Mouse (Mus musculus) CH12.LX (cell line): ENCODE results near the gene Epb41l2. TPM values are rescaled to one million over a fixed set of nuclear protein-coding genes. Genes with fewer than 3 reads are reported as not detected.

Source experiments
- DNase-seq: peaks from one replicate; pipeline ENCODE4 v3.0.0-alpha.2; 2013; ENCODE audit errors: extremely low read depth
- H3K27ac ChIP-seq: 2 replicates; pipeline ENCODE4 v1.5.1; 2012; ENCODE audit warnings: low read depth, mild to moderate bottlenecking, control low read depth, moderate library complexity; ENCODE audit not compliant: insufficient read depth
- H3K27me3 ChIP-seq: replicated peaks from 2 replicates; pipeline ENCODE3; 2012; ENCODE audit warnings: inconsistent platforms
- H3K36me3 ChIP-seq, 2 experiments: replicated peaks in 1 of 2; 2 replicates each; pipeline versions ENCODE3 to v1.6.1; 2012; ENCODE audit warnings: inconsistent platforms in 1 of 2, low read length in 1 of 2, mild to moderate bottlenecking in 1 of 2, mixed read lengths in 1 of 2, moderate library complexity in 1 of 2; ENCODE audit not compliant: control insufficient read depth in 1 of 2, insufficient read depth in 1 of 2
- H3K4me1 ChIP-seq, 2 experiments: 2 replicates each; pipeline ENCODE4 v1.6.1; 2012; ENCODE audit warnings: inconsistent platforms in 1 of 2, moderate library complexity in 1 of 2; ENCODE audit not compliant: insufficient read depth in 2 of 2, control insufficient read depth in 1 of 2
- H3K4me2 ChIP-seq: 2 replicates; pipeline ENCODE4 v1.6.1; 2012; ENCODE audit warnings: low read depth, mild to moderate bottlenecking, control low read depth; ENCODE audit not compliant: poor library complexity, insufficient read depth, severe bottlenecking
- H3K4me3 ChIP-seq, 3 experiments: fragments of 150-350 bp in 1 of 3; sonication (generic) in 1 of 3; replicated peaks in 1 of 3; 2 replicates each; pipeline versions ENCODE3 to v1.5.1; 2011 to 2012; ENCODE audit warnings: low read depth in 2 of 3, low read length in 2 of 3, mild to moderate bottlenecking in 2 of 3, moderate library complexity in 2 of 3, control low read depth in 1 of 3, improper control_type of control experiment in 1 of 3, inconsistent platforms in 1 of 3, mixed read lengths in 1 of 3; ENCODE audit not compliant: poor library complexity in 1 of 3
- H3K79me2 ChIP-seq: replicated peaks from 2 replicates; pipeline ENCODE4 v1.6.1; 2012; ENCODE audit warnings: mild to moderate bottlenecking, moderate library complexity; ENCODE audit not compliant: control insufficient read depth, poor library complexity, insufficient read depth, severe bottlenecking; ENCODE audit errors: extremely low read depth
- H3K9ac ChIP-seq: 2 replicates; pipeline ENCODE4 v1.6.1; 2012; ENCODE audit warnings: low read depth, mild to moderate bottlenecking, control low read depth, moderate library complexity; ENCODE audit not compliant: insufficient read depth
- H3K9me3 ChIP-seq: replicated peaks from 2 replicates; pipeline ENCODE3; 2012; ENCODE audit warnings: low read length, inconsistent platforms, mixed read lengths
- CTCF ChIP-seq, 2 experiments: IDR thresholded peaks in 1 of 2; conservative IDR thresholded peaks in 1 of 2; 2 replicates each; pipeline ENCODE4 v1.5.1; 2011 to 2012; ENCODE audit warnings: low read depth in 2 of 2, low read length in 2 of 2, improper control_type of control experiment in 1 of 2, inconsistent platforms in 1 of 2, mild to moderate bottlenecking in 1 of 2, moderate library complexity in 1 of 2
- ELF1 ChIP-seq: IDR thresholded peaks from 2 replicates; pipeline ENCODE4 v1.6.1; 2014; ENCODE audit warnings: low read depth, mild to moderate bottlenecking, inconsistent platforms, low read length, improper control_type of control experiment
- EP300 ChIP-seq: IDR thresholded peaks from 2 replicates; pipeline ENCODE4 v1.6.1; 2011; ENCODE audit warnings: low read length, improper control_type of control experiment
- GABPA ChIP-seq: IDR thresholded peaks from 2 replicates; pipeline ENCODE4 v1.6.1; 2012; ENCODE audit warnings: low read depth, low read length, improper control_type of control experiment, inconsistent platforms; ENCODE audit not compliant: insufficient replicate concordance
- HCFC1 ChIP-seq: IDR thresholded peaks from 2 replicates; pipeline ENCODE4 v1.6.1; 2012; ENCODE audit warnings: low read depth, mild to moderate bottlenecking, inconsistent platforms, low read length, improper control_type of control experiment
- IRF4 ChIP-seq: IDR thresholded peaks from 2 replicates; pipeline ENCODE4 v1.6.1; 2014; ENCODE audit warnings: low read depth, mild to moderate bottlenecking, inconsistent platforms, low read length, improper control_type of control experiment
- JUN ChIP-seq: IDR thresholded peaks from 2 replicates; pipeline ENCODE4 v1.6.1; 2011; ENCODE audit warnings: low read depth, mild to moderate bottlenecking, low read length, improper control_type of control experiment, moderate library complexity; ENCODE audit not compliant: insufficient read depth
- JUND ChIP-seq: conservative IDR thresholded peaks from 2 replicates; pipeline ENCODE4 v1.6.1; 2011; ENCODE audit warnings: low read depth, low read length, improper control_type of control experiment
- KAT2A ChIP-seq: IDR thresholded peaks from 2 replicates; pipeline ENCODE4 v1.6.1; 2012; ENCODE audit warnings: low read length, improper control_type of control experiment, inconsistent platforms; ENCODE audit not compliant: insufficient replicate concordance
- MAFK ChIP-seq: IDR thresholded peaks from 2 replicates; pipeline ENCODE4 v1.6.1; 2011; ENCODE audit warnings: low read length, improper control_type of control experiment; ENCODE audit not compliant: insufficient replicate concordance
- MAZ ChIP-seq: IDR thresholded peaks from 2 replicates; pipeline ENCODE4 v1.6.1; 2012; ENCODE audit warnings: low read depth, mild to moderate bottlenecking, inconsistent platforms, low read length, improper control_type of control experiment, moderate library complexity
- MEF2A ChIP-seq: IDR thresholded peaks from 2 replicates; pipeline ENCODE4 v1.6.1; 2014; ENCODE audit warnings: low read depth, mild to moderate bottlenecking, inconsistent platforms, low read length, improper control_type of control experiment, borderline replicate concordance
- MXI1 ChIP-seq: IDR thresholded peaks from 2 replicates; pipeline ENCODE4 v1.6.1; 2011; ENCODE audit warnings: mild to moderate bottlenecking, low read depth, low read length, improper control_type of control experiment
- MYC ChIP-seq: IDR thresholded peaks from 2 replicates; pipeline ENCODE4 v1.6.1; 2011; ENCODE audit warnings: low read depth, mild to moderate bottlenecking, improper control_type of control experiment, low read length
- NRF1 ChIP-seq: IDR thresholded peaks from 2 replicates; pipeline ENCODE4 v1.6.1; 2014; ENCODE audit warnings: low read depth, mild to moderate bottlenecking, inconsistent platforms, low read length, improper control_type of control experiment, moderate library complexity
- RAD21 ChIP-seq: IDR thresholded peaks from 2 replicates; pipeline ENCODE4 v1.6.1; 2011; ENCODE audit warnings: low read depth, mild to moderate bottlenecking, low read length, improper control_type of control experiment, moderate library complexity
- TBP ChIP-seq: conservative IDR thresholded peaks from 2 replicates; pipeline ENCODE4 v1.6.1; 2011; ENCODE audit warnings: low read depth, low read length, improper control_type of control experiment
- TCF12 ChIP-seq: IDR thresholded peaks from 2 replicates; pipeline ENCODE4 v1.6.1; 2014; ENCODE audit warnings: low read depth, mild to moderate bottlenecking, inconsistent platforms, low read length, improper control_type of control experiment
- USF2 ChIP-seq: conservative IDR thresholded peaks from 2 replicates; pipeline ENCODE4 v1.6.1; 2011; ENCODE audit warnings: low read depth, low read length, improper control_type of control experiment
- ZKSCAN1 ChIP-seq: IDR thresholded peaks from 2 replicates; pipeline ENCODE4 v1.6.1; 2012; ENCODE audit warnings: low read depth, inconsistent platforms, low read length, improper control_type of control experiment, borderline replicate concordance
- ZMIZ1 ChIP-seq: IDR thresholded peaks from 2 replicates; pipeline ENCODE4 v1.6.1; 2012; ENCODE audit warnings: low read depth, mild to moderate bottlenecking, inconsistent platforms, low read length, improper control_type of control experiment
- dilution Hi-C: fragments of 300-500 bp; cut with MboI; formaldehyde crosslinking; loops from 2 replicates; pipeline ENCODE4 v1.14.3; 2020; ENCODE audit warnings: low sequenced_read_pairs; ENCODE audit not compliant: extremely low pct_unique_long_range_greater_than_20kb, extremely low pct_ligation_motif_present
- in situ Hi-C: fragments of 300-500 bp; cut with MboI; formaldehyde crosslinking; loops from 3 replicates; pipeline ENCODE4 v1.14.3; 2019; ENCODE audit warnings: low sequenced_read_pairs, low pct_ligation_motif_present, low pct_unique_long_range_greater_than_20kb, mixed read lengths
- polyA plus RNA-seq: library from polyadenylated mRNA; unstranded; fragments of >175 nt; gene quantifications from 2 replicates; pipeline ENCODE4 v1.2.1, GENCODE M21; 2012; ENCODE audit warnings: low read depth; ENCODE audit not compliant: insufficient read length
- total RNA-seq, 2 experiments: library from RNA; depleted of rRNA; stranded (reverse); fragments of 300-350 nt in 1 of 2; fragments of >200 nt in 1 of 2; gene quantifications; 2 replicates each; pipeline ENCODE4 v1.2.3; 2012 to 2014

Gene Epb41l2
- total and polyA plus RNA-seq, 3 experiments = 24.3 to 71.2 (median 28.4) TPM

GRCm38 (mm10) chr10:25313856-25314584 is 45.6 kb upstream of the Epb41l2 start:
- TF ChIP-seq NRF1 = no peak
- TF ChIP-seq TCF12 = no peak
- no peak for TF ChIP-seq HCFC1
- no peak for TF ChIP-seq MYC
- no peak for TF ChIP-seq ZMIZ1
- no peak for TF ChIP-seq MAFK
- no peak for TF ChIP-seq CTCF (conservative IDR thresholded peaks at IDR 0.05 in 1 of 2, IDR thresholded peaks at IDR 0.05 in 1 of 2; ENCODE audit: low read depth in 2 of 2, low read length in 2 of 2)
- no peak for TF ChIP-seq KAT2A
- no peak for TF ChIP-seq MEF2A
- TF ChIP-seq JUND = no peak
- no peak for TF ChIP-seq IRF4
- TF ChIP-seq ZKSCAN1 = no peak
- TF ChIP-seq RAD21 = no peak
- TF ChIP-seq GABPA = no peak
- TF ChIP-seq TBP = no peak
- TF ChIP-seq EP300 = no peak
- TF ChIP-seq, all 38 proteins: peak for 0
- H3K4me2 ChIP-seq = no peak overlapping the region
- dilution Hi-C loops = no loop called here

GRCm38 (mm10) chr10:25317665-25318064 is 41.9 kb upstream of the Epb41l2 start:
- Histone ChIP-seq H3K27me3 (no peaks in the 10 kb centered on the region), H3K9me3 (no peaks in the 10 kb centered on the region)
- TF ChIP-seq MAZ = no peak
- TF ChIP-seq ELF1 = no peak
- TF ChIP-seq ZMIZ1 = no peak
- TF ChIP-seq TCF12 = no peak
- no peak for TF ChIP-seq JUN
- no peak for TF ChIP-seq MAFK
- no peak for TF ChIP-seq HCFC1
- TF ChIP-seq USF2 = no peak
- TF ChIP-seq ZKSCAN1 = no peak
- no peak for TF ChIP-seq MXI1
- TF ChIP-seq, all 38 proteins: peak for 0
- Histone ChIP-seq H3K4me2 (no peak overlapping the region), H3K9ac (no peak overlapping the region), H3K79me2 (no peaks in the 10 kb centered on the region), H3K4me3 (no peak overlapping the region), H3K4me1 (peaks cover 4 to 20% of the 10 kb centered on the region in 2 experiments), H3K27ac (no peak overlapping the region), H3K36me3 (no peaks in the 10 kb centered on the region)
- dilution Hi-C loops (no loop called here), in situ Hi-C loops (no loop called here)
- no peak for DNase-seq

More at GRCm38 (mm10) chr10:25313856-25314584, 45.6 kb upstream of the Epb41l2 start:
- no peaks in the 10 kb centered on the region for H3K9me3 ChIP-seq
- no peak overlapping the region for H3K4me3 ChIP-seq
- in situ Hi-C loops = no loop called here
- H3K27me3 ChIP-seq = no peaks in the 10 kb centered on the region
- no peak overlapping the region for H3K9ac ChIP-seq
- no peak overlapping the region for H3K27ac ChIP-seq
- no peaks in the 10 kb centered on the region for H3K79me2 ChIP-seq
- no peaks in the 10 kb centered on the region for H3K36me3 ChIP-seq
- H3K4me1 ChIP-seq = peaks cover 7 to 34% of the 10 kb centered on the region in 2 experiments
- DNase-seq = no peak
